Mouse (Mus musculus): ENCODE measurements around the gene Taf13. TPM values are rescaled to one million over a fixed set of nuclear protein-coding genes. Genes with fewer than 3 reads are reported as not detected.

Taf13 gene
- 10 to 100 TPM in 18 of 26 experiments, 1 to 10 TPM in 8; 3.0 to 25.1 (median 11.8) TPM for total RNA-seq (2018; cell fraction: chromatin; rRNA removed)
- 10 to 100 TPM; 16.7 to 33.0 (median 24.2) TPM for total RNA-seq (2018; cell fraction: cytosol; rRNA removed)
- total RNA-seq (2018; cell fraction: nucleus; rRNA removed), result 10 to 100 TPM in 21 of 26 experiments, 1 to 10 TPM in 5; 7.1 to 26.2 (median 15.1) TPM
- polyA plus RNA-seq (2018), result 23.0 to 37.5 TPM (median 26.9 TPM) in 3 replicates

DNA sequence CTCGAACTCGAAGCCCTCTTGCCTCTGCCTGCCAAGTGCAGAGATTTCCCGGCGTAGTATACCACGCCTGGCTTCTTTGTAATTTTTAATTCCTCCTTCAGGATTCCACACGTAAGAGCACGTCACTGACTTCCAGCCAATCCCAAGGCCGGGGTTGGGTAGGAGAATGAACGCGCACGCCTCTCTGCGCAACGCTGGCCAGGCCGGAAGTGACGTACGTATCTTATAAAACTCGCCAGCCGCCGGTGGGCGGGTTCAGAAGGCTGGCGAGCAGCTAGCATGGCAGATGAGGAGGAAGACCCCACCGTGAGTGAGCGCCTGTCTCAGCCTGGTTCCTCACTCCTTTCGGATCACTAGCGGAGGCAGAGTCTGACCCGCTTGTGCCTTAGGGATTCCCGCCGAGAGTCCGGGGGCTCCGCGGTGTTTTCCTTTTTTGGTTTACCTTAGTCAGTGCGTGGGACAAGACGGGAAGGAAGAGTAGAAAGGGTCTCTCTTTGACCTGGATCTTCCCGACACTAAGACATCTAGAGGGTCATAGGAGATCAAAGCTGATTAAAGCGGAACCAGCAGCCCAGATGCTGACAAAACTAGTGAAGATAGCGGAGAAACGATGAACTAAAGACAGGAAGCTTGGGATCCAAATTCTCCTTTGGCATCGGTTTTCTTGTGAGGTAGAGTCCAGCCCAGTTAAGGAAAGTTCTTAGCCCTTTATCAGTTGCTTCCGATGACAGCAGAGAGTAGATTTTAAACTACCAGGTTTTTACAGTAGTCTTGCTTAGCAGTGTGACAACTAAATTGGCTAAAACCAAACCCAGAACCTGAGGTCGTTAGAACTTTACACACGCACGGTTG, at the start of gene Taf13:
Gene Taf13 (plus strand): TSS at position 256 of the 852 bp plus-strand sequence.
- WGBS (ENCODE audit: missing documents), result under 1% methylated on average over 32 of the region's 42 CpGs
- Histone ChIP-seq H3K79me2 (ENCODE audit: inconsistent target) (no peaks in the 10 kb centered on the region; the same call in 1 of the 2 replicates), H3K4me3 (ENCODE audit: inconsistent target) (peak within 1 kb of the TSS; percentile 95), H3K36me3 (ENCODE audit: inconsistent target) (no peaks in the 10 kb centered on the region), H3K27ac (peak within 1 kb of the TSS; percentile 71)

DNA sequence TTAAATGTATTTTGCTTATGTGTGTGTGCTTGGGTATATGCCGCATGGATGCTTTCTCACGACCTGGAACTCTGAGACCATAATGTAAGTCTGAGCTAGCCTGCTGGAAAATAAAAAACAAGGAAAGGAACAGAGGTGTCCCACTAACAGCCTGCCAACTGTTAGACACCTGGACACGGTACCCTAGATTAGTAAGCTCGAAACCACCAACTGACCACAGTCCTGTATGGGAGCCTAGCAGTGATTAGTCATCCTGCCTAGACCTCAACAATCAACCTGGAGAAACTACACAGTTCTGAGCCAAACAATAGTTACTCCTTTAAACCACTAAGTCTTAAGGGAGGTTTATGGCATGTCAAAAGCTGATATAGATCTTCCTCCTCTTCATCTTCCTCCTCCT, 48.1 kb upstream of the Taf13 start:
- Histone ChIP-seq H3K79me2 (ENCODE audit: inconsistent target) (no peaks in the 10 kb centered on the region), H3K4me3 (ENCODE audit: inconsistent target) (no peak overlapping the region), H3K36me3 (ENCODE audit: inconsistent target) (no peaks in the 10 kb centered on the region), H3K27ac (no peak overlapping the region)
- 60% methylated on average over 4 of the region's 4 CpGs for WGBS (ENCODE audit: missing documents)

DNA sequence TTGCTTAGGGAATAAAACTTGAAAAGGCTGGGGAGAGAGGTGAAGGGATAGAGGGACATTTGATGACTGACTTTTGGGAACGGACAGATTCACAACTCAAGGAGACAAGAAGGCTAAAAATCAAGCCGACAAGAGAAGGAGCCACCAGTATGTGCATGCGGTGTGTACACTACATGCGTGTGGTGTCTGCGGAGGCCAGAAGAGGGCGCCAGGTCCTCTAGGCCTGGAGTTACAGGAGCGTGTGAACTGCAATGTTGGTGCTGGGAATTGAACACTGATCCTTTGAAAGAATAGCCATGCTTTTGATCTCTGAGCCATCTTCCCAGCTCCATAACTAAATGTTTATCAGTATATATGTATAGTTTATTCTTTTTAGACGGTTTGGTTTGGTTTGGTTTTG, 43.0 kb upstream of the Taf13 start:
- H3K79me2 ChIP-seq (ENCODE audit: inconsistent target), result no peaks in the 10 kb centered on the region
- 96% methylated on average over 8 of the region's 8 CpGs for WGBS (ENCODE audit: missing documents)
- no peak overlapping the region for H3K27ac ChIP-seq
- H3K4me3 ChIP-seq (ENCODE audit: inconsistent target), result no peak overlapping the region
- no peaks in the 10 kb centered on the region for H3K36me3 ChIP-seq (ENCODE audit: inconsistent target)

DNA sequence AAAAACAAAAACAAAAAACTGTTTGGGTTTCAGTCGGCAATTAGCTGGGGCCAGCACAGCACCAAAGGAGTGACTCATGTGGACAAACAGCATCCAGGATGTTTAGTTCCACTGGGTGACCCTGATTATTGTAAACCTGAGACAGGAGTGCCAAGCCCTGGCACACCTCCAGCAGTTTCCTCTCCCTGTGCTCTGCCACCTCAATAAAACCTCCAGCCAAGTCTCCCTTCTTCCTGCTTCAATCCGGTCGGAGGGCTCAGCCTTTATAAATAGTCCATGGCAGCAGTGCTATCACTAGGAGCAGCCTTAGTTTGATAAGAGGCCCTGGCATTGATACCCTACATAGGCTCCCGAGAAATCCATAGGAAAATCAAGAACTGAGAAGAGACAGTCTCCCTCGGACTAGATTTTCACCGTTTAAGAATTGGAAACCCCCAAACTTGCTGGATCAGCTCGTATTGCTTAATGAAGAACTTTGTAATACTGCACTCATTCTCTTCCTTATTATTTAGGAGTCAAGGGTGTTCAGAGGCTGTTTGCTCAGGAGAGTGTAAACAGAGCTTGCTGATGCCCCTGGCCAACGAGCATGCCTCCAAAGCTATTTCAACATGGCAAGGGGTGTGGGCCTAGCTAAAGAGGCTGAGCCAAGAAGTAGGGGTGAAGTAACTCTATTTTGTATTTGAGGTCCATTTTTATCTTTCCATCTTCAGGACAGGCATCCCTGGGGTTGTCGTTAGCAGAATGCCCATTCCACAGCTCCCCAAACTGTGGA, 38.2 kb upstream of the Taf13 start:
- no peak overlapping the region for H3K4me3 ChIP-seq (ENCODE audit: inconsistent target)
- no peaks in the 10 kb centered on the region for H3K79me2 ChIP-seq (ENCODE audit: inconsistent target)
- 83% methylated on average over 9 of the region's 9 CpGs for WGBS (ENCODE audit: missing documents)
- H3K27ac ChIP-seq, result no peak overlapping the region
- no peaks in the 10 kb centered on the region for H3K36me3 ChIP-seq (ENCODE audit: inconsistent target)

DNA sequence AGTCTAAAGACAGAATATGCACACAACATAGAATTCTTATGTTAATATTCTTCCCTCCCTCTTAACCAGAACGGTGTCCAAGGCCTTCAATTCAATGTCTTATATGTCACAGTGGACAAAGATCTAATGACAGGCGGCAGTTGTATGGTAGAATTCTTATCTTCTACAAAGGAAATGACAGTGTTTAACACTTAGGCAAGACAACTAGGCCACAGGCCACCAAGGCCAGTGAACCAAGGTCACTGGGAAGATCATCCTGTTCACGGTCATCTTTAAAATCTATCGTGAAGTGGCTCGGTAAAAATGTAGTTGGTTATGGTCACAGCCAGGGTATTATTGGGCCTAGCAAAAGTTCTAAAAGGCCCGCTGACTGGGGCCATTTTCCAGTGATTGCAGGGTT, 37.5 kb upstream of the Taf13 start, which contains the start of gene 1700013F07Rik:
Gene 1700013F07Rik (plus strand): TSS at position 200 of the 400 bp plus-strand sequence.
- WGBS (ENCODE audit: missing documents), result 93% methylated on average over 6 of the region's 6 CpGs
- no peak within 1 kb of the TSS for H3K27ac ChIP-seq

DNA sequence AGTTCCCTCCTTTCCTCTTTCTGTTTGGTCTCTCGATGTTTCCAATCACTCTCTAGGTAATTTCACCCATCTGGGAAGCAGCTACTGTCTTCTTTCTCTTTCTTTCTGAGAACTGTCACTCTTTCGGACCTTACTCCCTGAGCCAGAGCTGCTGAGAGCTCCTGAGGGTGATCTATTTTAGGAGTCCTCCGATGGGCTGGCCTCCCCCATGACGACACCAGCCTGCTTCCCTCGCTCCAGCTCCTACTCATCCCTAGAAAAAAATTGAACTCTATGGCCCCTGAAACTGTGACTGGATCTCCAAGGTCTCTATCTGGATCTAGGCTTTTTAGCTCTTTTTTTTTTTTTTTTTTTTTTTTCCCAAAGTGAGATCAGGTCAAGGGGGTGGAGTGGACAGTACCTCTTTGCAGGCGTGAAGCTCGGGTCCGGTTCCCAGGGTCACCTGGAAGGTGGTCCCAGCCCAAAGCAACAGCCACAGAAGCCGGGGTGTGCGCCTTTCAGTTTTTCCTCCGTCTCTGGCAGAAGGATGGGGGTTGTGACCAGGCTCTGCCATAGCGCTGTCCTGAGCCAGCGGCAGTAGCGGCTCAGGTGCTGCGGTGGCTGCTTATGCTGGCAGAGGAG, 35.5 kb upstream of the Taf13 start:
- Histone ChIP-seq H3K79me2 (ENCODE audit: inconsistent target) (no peaks in the 10 kb centered on the region), H3K36me3 (ENCODE audit: inconsistent target) (no peaks in the 10 kb centered on the region), H3K27ac (no peak overlapping the region), H3K4me3 (ENCODE audit: inconsistent target) (no peak overlapping the region)
- 19% methylated on average over 15 of the region's 15 CpGs for WGBS (ENCODE audit: missing documents)

More for the DNA sequence above, 37.5 kb upstream of the Taf13 start, which contains the start of gene 1700013F07Rik:
- H3K4me3 ChIP-seq (ENCODE audit: inconsistent target), result no peak within 1 kb of the TSS
- no peaks in the 10 kb centered on the region for H3K79me2 ChIP-seq (ENCODE audit: inconsistent target)
- H3K36me3 ChIP-seq (ENCODE audit: inconsistent target), result no peaks in the 10 kb centered on the region

DNA sequence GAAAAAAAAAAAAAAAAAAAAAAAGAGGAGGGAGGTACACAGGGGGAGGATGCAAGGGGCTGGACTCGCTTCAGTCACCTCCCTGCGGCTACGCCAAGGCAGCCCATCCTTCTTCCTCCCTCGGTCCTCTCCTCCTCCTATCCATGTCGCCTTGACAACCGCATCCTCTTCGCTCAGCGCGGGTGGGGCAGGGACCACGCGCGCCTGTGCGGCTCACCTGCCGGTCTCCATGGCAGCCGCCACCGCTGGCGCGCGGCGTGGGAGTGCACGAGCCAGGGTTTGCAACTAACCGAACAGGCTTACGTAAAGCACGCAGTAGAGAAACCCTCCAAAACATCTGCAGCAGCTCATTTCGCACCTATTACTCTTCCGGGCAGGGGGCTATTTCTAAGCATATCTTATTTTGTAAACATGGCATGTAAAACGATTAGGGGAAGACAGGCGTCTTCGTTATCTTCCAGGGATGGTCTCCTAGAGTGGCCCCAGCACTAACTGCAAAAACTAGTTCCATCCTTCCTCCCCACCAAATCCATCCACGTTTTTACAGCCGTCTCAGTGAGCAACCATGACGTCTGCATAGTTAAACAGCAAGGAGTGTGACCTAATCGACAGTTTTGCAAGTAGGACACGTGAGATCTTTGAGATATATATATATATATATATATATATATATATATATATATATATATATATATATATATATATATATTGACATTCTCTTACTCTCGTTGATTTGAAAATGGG, 34.8 kb upstream of the Taf13 start, which contains the start of gene 5330417C22Rik:
Gene 5330417C22Rik (minus strand): TSS at position 20 of the 744 bp plus-strand sequence.
- H3K36me3 ChIP-seq (ENCODE audit: inconsistent target), result no peaks in the 10 kb centered on the region
- no peak within 1 kb of the TSS for H3K27ac ChIP-seq
- H3K4me3 ChIP-seq (ENCODE audit: inconsistent target), result no peak within 1 kb of the TSS
- no peaks in the 10 kb centered on the region for H3K79me2 ChIP-seq (ENCODE audit: inconsistent target)
- WGBS (ENCODE audit: missing documents), result 1% methylated on average over 31 of the region's 35 CpGs

DNA sequence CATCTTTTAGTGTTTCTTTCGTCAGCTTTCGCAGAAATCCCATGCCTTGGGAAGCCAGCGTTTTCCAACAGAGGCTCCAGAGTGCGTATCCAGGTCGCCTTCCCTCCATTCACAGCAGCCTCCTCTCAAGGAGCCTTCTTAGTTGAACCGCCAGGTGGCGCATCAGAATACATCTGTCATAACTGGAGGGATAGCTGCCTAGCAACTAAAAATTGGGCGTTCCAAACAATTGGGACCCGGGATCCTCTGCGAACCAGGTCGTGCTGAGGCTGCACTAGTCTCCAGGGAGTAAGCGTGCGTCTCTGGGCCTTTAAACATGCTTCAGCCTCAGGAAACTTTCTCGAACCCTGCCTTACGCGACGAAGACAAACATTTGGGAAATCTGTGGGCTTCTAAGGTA, 34.2 kb upstream of the Taf13 start:
- Histone ChIP-seq H3K79me2 (ENCODE audit: inconsistent target) (no peaks in the 10 kb centered on the region), H3K36me3 (ENCODE audit: inconsistent target) (no peaks in the 10 kb centered on the region), H3K4me3 (ENCODE audit: inconsistent target) (no peak overlapping the region), H3K27ac (no peak overlapping the region)
- 4% methylated on average over 17 of the region's 17 CpGs for WGBS (ENCODE audit: missing documents)

DNA sequence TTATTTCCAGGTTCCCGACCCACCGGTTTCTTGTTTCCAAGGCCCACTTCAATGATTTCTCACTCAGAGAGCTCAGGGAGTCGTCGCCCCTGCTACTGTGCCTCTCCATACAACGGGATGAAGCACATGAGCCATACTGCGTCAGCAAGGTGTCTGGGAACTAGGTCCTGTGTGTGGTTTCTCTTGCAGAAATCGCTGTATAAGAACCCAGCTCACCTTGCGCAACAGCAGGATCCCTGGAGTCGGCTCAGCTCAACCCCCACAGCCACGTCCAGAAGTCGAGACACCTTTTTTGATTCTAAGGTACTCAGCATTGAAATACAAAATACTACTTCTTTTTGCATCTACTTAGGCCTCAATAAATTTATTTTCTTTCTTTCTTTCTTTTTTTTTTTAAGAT, 29.2 kb upstream of the Taf13 start:
- H3K27ac ChIP-seq, result no peak overlapping the region
- 68% methylated on average over 11 of the region's 11 CpGs for WGBS (ENCODE audit: missing documents)
- H3K79me2 ChIP-seq (ENCODE audit: inconsistent target), result no peaks in the 10 kb centered on the region
- no peaks in the 10 kb centered on the region for H3K36me3 ChIP-seq (ENCODE audit: inconsistent target)
- H3K4me3 ChIP-seq (ENCODE audit: inconsistent target), result no peak overlapping the region

DNA sequence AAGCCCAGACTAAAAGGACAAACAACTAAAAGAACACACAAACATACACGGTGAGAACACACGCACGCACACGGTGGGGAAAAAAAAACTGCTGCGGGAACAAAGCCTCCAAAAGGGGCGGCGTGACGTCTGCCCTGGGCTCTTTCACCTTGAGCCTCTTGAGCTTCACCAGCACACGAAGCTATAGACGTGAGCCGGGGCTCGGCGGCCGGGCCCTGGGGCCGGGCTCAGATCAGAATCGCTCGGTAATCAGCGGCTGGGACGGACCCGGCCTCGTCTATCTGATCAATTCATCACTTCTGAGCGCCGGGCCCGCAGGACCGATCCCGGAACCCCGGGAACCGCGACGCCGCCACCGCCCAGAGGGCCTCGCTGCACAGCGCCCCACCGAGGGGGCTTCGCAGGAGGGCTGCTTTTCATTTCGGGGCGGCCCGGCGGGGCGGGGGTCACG, 17.4 kb upstream of the Taf13 start:
- Histone ChIP-seq H3K79me2 (ENCODE audit: inconsistent target) (no peaks in the 10 kb centered on the region), H3K36me3 (ENCODE audit: inconsistent target) (peaks cover 24% of the 10 kb centered on the region; the same call in 1 of the 2 replicates), H3K4me3 (ENCODE audit: inconsistent target) (peak overlapping the region; percentile 59), H3K27ac (peak overlapping the region; percentile 48)
- 2% methylated on average over 42 of the region's 42 CpGs for WGBS (ENCODE audit: missing documents)

DNA sequence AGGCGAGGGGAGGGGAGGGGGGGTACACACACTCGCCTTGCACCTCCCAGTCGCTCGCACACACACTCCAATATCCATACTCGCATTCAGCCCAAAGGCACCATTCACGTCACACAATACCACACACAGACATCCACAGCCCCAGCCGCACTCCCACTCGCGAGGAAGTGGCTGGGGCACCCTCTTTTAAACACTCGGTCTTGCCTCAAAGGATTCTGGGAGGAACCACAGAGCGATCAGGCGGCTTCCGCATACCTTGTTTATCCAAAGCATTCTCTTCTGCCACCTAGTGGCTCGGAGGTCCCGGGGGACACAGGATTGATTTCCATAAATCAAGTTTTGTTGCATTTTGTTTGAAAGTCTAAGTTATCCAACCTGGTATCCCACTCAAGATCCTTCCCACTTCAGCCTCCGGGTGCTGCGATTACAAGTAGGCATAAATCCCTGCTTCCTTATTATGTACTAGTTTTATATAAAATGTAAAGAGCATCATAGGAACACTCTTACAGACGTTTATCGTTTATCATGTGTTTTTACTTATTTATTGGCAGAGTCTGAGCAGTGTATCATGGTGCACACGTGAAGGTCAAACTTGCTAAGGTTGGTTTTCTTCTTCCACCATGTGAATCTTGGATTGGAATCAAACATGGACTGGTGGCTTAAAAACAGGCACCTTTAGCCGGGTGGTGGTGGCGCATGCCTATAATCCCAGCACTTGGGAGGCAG, 16.7 kb upstream of the Taf13 start:
- H3K79me2 ChIP-seq (ENCODE audit: inconsistent target), result no peaks in the 10 kb centered on the region
- H3K4me3 ChIP-seq (ENCODE audit: inconsistent target), result peak overlapping the region; percentile 59
- peak overlapping the region; percentile 48 for H3K27ac ChIP-seq
- H3K36me3 ChIP-seq (ENCODE audit: inconsistent target), result peaks cover 29% of the 10 kb centered on the region; the same call in 1 of the 2 replicates
- WGBS (ENCODE audit: missing documents), result 17% methylated on average over 22 of the region's 22 CpGs

DNA sequence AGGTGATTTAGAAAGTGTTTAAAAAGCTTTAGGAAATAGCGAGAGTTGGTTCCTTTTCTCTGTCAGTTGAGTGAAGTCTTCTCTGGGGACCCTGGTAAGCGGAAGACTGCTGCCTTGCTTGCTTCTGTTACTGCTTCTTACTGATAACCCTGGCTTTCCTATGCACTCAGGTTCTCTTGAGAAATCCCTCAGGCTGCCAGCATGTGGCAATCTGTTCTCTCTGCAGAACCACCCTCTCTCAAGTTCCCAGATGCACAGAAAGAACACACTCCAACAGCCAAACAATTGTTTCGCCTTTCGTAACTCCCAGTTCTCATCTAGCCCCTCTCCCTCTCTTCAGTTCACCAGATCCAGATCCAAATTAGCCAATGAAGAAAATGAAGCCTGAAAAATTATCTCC, 13.6 kb upstream of the Taf13 start:
- Histone ChIP-seq H3K4me3 (ENCODE audit: inconsistent target) (no peak overlapping the region), H3K36me3 (ENCODE audit: inconsistent target) (peaks cover 34% of the 10 kb centered on the region; the same call in 1 of the 2 replicates), H3K27ac (no peak overlapping the region), H3K79me2 (ENCODE audit: inconsistent target) (peaks cover 22% of the 10 kb centered on the region)
- WGBS (ENCODE audit: missing documents), result 95% methylated on average over 4 of the region's 4 CpGs

DNA sequence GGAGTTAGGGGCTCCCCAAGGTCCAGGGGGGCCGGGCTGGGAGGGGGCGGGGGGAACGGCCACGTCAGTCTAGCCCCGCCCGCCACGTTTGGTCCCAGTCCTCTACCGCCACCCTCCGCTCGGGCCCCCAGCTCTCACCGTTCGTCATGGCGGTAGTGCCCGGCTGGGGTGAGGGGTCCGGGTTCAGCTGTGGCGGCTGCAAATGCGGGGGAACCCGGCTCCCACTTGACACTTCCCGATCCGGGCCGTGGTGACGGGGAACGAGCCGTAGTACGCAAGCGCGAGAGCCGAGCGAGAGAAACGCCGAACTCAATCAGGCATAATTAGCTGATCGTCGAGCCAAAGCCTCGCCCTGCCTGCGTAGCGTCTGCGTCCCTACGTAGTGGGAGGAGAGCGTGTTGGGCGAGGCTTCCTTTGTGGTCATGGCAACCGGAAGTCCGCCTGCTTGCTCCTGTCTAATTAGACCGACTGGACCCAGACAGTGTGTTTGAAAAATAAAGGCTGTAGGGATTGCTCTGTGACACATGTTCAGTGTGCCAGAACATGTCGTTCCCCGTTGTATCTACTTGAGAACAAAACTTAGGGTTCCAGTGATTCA, 9.3 kb upstream of the Taf13 start, which contains the start of gene Tmem167b:
Gene Tmem167b (minus strand): TSS at position 334 of the 598 bp plus-strand sequence.
- H3K79me2 ChIP-seq (ENCODE audit: inconsistent target), result peaks cover 22% of the 10 kb centered on the region
- WGBS (ENCODE audit: missing documents), result under 1% methylated on average over 41 of the region's 45 CpGs
- H3K4me3 ChIP-seq (ENCODE audit: inconsistent target), result peak within 1 kb of the TSS; percentile 88
- H3K27ac ChIP-seq, result peak within 1 kb of the TSS; percentile 92
- H3K36me3 ChIP-seq (ENCODE audit: inconsistent target), result peaks cover 29% of the 10 kb centered on the region; the same call in 1 of the 2 replicates

Measured in macrophage (primary cell).